In the genomic region with DNA sequence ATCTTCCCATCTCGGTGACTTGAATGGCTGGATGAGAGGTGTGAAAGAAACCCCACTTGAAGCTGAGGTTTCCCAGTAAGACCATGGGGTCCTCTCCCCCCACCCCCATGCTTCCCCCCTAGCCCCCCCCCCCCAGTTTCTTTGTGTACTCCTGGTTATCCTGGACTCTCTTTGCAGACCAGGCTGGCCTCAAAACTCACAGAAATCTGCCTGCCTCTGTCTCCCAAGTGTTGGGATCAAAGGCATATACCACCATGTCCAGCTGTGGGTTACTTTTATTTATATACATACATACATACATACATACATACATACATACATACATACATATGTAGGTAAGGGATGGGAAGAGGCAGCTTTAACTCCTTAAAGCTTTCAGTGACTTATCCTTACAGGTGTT, we compare ENCODE assay signal across 8 mouse cellular contexts. TPM values are rescaled to one million over a fixed set of nuclear protein-coding genes. Genes with fewer than 3 reads are reported as not detected.
DNase-seq lines count a peak whose midpoint lies in the region; ATAC-seq and TF ChIP-seq lines count a peak whose summit lies in the region.

No protein-coding gene starts in this region.

- H3K4me1 ChIP-seq in ES-E14 (ENCODE audit: control insufficient read depth in 2 of 2, insufficient read depth in 2 of 2, low read length in 2 of 2, poor library complexity in 1 of 2) = peaks cover 9 to 25% of the 10 kb centered on the region in 2 experiments
- H3K4me1 ChIP-seq in hindbrain, embryonic 10.5 days (replicated peaks) = peaks cover 81% of the 10 kb centered on the region

- H3K4me3 ChIP-seq in ES-E14 (ENCODE audit: insufficient read depth in 1 of 2, low read depth in 1 of 2, low read length in 2 of 2, poor library complexity in 1 of 2, severe bottlenecking in 1 of 2) (peak overlapping the region; percentile 71 to 87; a peak in 3 of 4 replicates), macrophage (ENCODE audit: inconsistent target) (peak overlapping the region; percentile 49; the same call in 1 of the 2 replicates)
- peak overlapping the region; percentile 93 for H3K4me3 ChIP-seq in hindbrain, embryonic 10.5 days

- H3K27me3 ChIP-seq in hindbrain, embryonic 10.5 days (ENCODE audit: insufficient read depth, poor library complexity, severe bottlenecking) = peaks cover 2% of the 10 kb centered on the region

- DNase-seq in heart, adult 11 months = peak; percentile 93
- no peak for DNase-seq in heart, adult 18-20 months
- no peak for DNase-seq in ES-E14 (ENCODE audit: low read depth, low spot score)
- DNase-seq in hindbrain, embryonic 10.5 days (ENCODE audit: low spot score) = no peak
- no peak for DNase-seq in urinary bladder, adult 2 months (ENCODE audit: low spot score)
- DNase-seq in gastrocnemius, postnatal 10 days = no peak

- peaks cover 24% of the 10 kb centered on the region for H3K36me3 ChIP-seq in ES-E14 (ENCODE audit: control insufficient read depth, insufficient read depth, low read length, poor library complexity, severe bottlenecking)
- peaks cover 40% of the 10 kb centered on the region for H3K36me3 ChIP-seq in hindbrain, embryonic 10.5 days
- peaks cover 17% of the 10 kb centered on the region; the same call in 1 of the 2 replicates for H3K36me3 ChIP-seq in macrophage (ENCODE audit: inconsistent target)

- H3K27ac ChIP-seq in ES-E14 (ENCODE audit: insufficient read depth, low read depth, low read length, poor library complexity, severe bottlenecking) (no peak overlapping the region), macrophage (no peak overlapping the region)
- peak overlapping the region; percentile 100 for H3K27ac ChIP-seq in hindbrain, embryonic 10.5 days

- in situ Hi-C loops in ES-E14 (cut with MboI; ENCODE audit: low sequenced_read_pairs in 2 of 2, unreplicated experiment in 2 of 2) = no loop called here

- H3K79me2 ChIP-seq in macrophage (ENCODE audit: inconsistent target) = peaks cover 27% of the 10 kb centered on the region

- WGBS in hindbrain, embryonic 10.5 days = 74% methylated on average over 1 of the region's 1 CpGs
- 50% methylated on average over 1 of the region's 1 CpGs for WGBS in macrophage (ENCODE audit: missing documents)

- H3K9ac ChIP-seq in ES-E14 (ENCODE audit: insufficient read depth, low read depth, low read length, poor library complexity, severe bottlenecking) = peak overlapping the region; percentile 32; the same call in 1 of the 2 replicates

- ATAC-seq in granulocyte monocyte progenitor cell, adult 5-6 weeks (replicated peaks; ENCODE audit: poor library complexity, severe bottlenecking) = no peak

- no peaks in the 10 kb centered on the region for H3K9me3 ChIP-seq in ES-E14 (ENCODE audit: control insufficient read depth, insufficient read depth, low read depth, low read length)
- H3K9me3 ChIP-seq in hindbrain, embryonic 10.5 days = no peaks in the 10 kb centered on the region

TF ChIP-seq in ES-E14, 5 proteins besides CTCF, POLR2A, EP300 and RAD21:
- TF ChIP-seq CHD2 (IDR thresholded peaks at IDR 0.05; ENCODE audit: low read depth, low read length) (no peak), HCFC1 (IDR thresholded peaks at IDR 0.05; ENCODE audit: borderline replicate concordance, insufficient read depth, low read length) (no peak), ZC3H11A (IDR thresholded peaks at IDR 0.05; ENCODE audit: borderline replicate concordance, low read depth, low read length) (no peak), ZNF384 (IDR thresholded peaks at IDR 0.05; ENCODE audit: low read depth, low read length) (no peak), MAFK (IDR thresholded peaks at IDR 0.05; ENCODE audit: insufficient read depth, low read depth, low read length) (no peak)

RNA-seq across cellular contexts. Expression of gene Cirbp, which starts 3.3 kb away (rescaled TPM):
- total RNA-seq in heart, adult 18-20 months (2021) = 10 to 100 TPM; 46.3 to 54.9 TPM
- 69.6 and 105 TPM in 2 replicates for total RNA-seq in ES-E14 (2012; rRNA removed)
- polyA plus RNA-seq in hindbrain, embryonic 10.5 days (2016; fragmentation: Nextera tagmentation; extraction: Ambion mirVana) = 95.3 and 153 TPM in 2 replicates
- total RNA-seq in macrophage (2018; cell fraction: chromatin; rRNA removed) = 100 to 1,000 TPM in 11 of 26 experiments, 10 to 100 TPM in 15; 17.6 to 198 (median 86.7) TPM
- total RNA-seq in macrophage (2018; cell fraction: cytosol; rRNA removed) = 10 to 100 TPM; 10.1 to 24.5 (median 16.7) TPM
- total RNA-seq in macrophage (2018; cell fraction: nucleus; rRNA removed) = 10 to 100 TPM; 11.8 to 97.1 (median 35.2) TPM
- polyA plus RNA-seq in macrophage (2018) = 17.6 to 31.0 TPM (median 19.0 TPM) in 3 replicates
- 25.3 and 70.7 TPM in 2 replicates for total RNA-seq in granulocyte monocyte progenitor cell, adult 5-6 weeks (2014; fragmentation: Nextera tagmentation)
- total RNA-seq in granulocyte monocyte progenitor cell, adult 5-6 weeks (2017) = 36.8 and 40.7 TPM in 2 replicates
- 249 and 276 TPM in 2 replicates for polyA plus RNA-seq in urinary bladder, adult 2 months (2012; rRNA removed)
- 10 to 100 TPM; 84.3 to 88.4 TPM for total RNA-seq in gastrocnemius, postnatal 10 days (2021)

RNA-seq across cellular contexts. Expression of gene 1600002K03Rik, which starts 3.7 kb away (rescaled TPM):
- 1 to 10 TPM; 4.2 to 5.7 TPM for total RNA-seq in heart, adult 18-20 months (2021)
- total RNA-seq in ES-E14 (2012; rRNA removed) = 25.4 and 31.2 TPM in 2 replicates
- polyA plus RNA-seq in hindbrain, embryonic 10.5 days (2016; fragmentation: Nextera tagmentation; extraction: Ambion mirVana) = 12.9 and 14.4 TPM in 2 replicates
- 1 to 10 TPM in 18 of 26 experiments, not detected in 8; 1.4 to 4.6 (median 2.1) TPM for total RNA-seq in macrophage (2018; cell fraction: chromatin; rRNA removed)
- 10 to 100 TPM; 11.6 to 18.9 (median 13.6) TPM for total RNA-seq in macrophage (2018; cell fraction: cytosol; rRNA removed)
- 1 to 10 TPM in 25 of 26 experiments, not detected in 1; 2.4 to 8.5 (median 4.7) TPM for total RNA-seq in macrophage (2018; cell fraction: nucleus; rRNA removed)
- 4.4 to 19.3 TPM (median 13.3 TPM) in 3 replicates for polyA plus RNA-seq in macrophage (2018)
- total RNA-seq in granulocyte monocyte progenitor cell, adult 5-6 weeks (2014; fragmentation: Nextera tagmentation) = 17.2 and 43.4 TPM in 2 replicates
- total RNA-seq in granulocyte monocyte progenitor cell, adult 5-6 weeks (2017) = 11.2 and 11.5 TPM in 2 replicates
- 18.4 and 21.5 TPM in 2 replicates for polyA plus RNA-seq in urinary bladder, adult 2 months (2012; rRNA removed)
- 1 to 10 TPM; 3.9 to 5.5 TPM for total RNA-seq in gastrocnemius, postnatal 10 days (2021)

RNA-seq across cellular contexts. Expression of gene Efna2, which starts 10.2 kb away (rescaled TPM):
- 1 to 10 TPM in 1 of 2 experiments, under 1 TPM in 1; 0.98 to 1.3 TPM for total RNA-seq in heart, adult 18-20 months (2021)
- 2.7 and 3.4 TPM in 2 replicates for total RNA-seq in ES-E14 (2012; rRNA removed)
- 41.3 and 43.7 TPM in 2 replicates for polyA plus RNA-seq in hindbrain, embryonic 10.5 days (2016; fragmentation: Nextera tagmentation; extraction: Ambion mirVana)
- total RNA-seq in macrophage (2018; cell fraction: chromatin; rRNA removed) = 1 to 10 TPM in 3 of 26 experiments, under 1 TPM in 12, not detected in 11; 0.30 to 1.9 (median 0.43) TPM
- total RNA-seq in macrophage (2018; cell fraction: cytosol; rRNA removed) = 1 to 10 TPM in 3 of 26 experiments, under 1 TPM in 23; 0.09 to 1.6 (median 0.25) TPM
- 1 to 10 TPM in 5 of 26 experiments, under 1 TPM in 15, not detected in 6; 0.20 to 1.7 (median 0.57) TPM for total RNA-seq in macrophage (2018; cell fraction: nucleus; rRNA removed)
- 0.11 to 0.29 TPM (median 0.26 TPM) in 3 replicates for polyA plus RNA-seq in macrophage (2018)
- not detected in 2 replicates for total RNA-seq in granulocyte monocyte progenitor cell, adult 5-6 weeks (2014; fragmentation: Nextera tagmentation)
- 0.05 TPM in 1 of 2 replicates, not detected in the other for total RNA-seq in granulocyte monocyte progenitor cell, adult 5-6 weeks (2017)
- 3.0 and 3.3 TPM in 2 replicates for polyA plus RNA-seq in urinary bladder, adult 2 months (2012; rRNA removed)
- total RNA-seq in gastrocnemius, postnatal 10 days (2021) = 1 to 10 TPM; 1.1 to 1.9 TPM

RNA-seq across cellular contexts. Expression of gene Midn, which starts 21.0 kb away (rescaled TPM):
- 100 to 1,000 TPM; 117 to 125 TPM for total RNA-seq in heart, adult 18-20 months (2021)
- total RNA-seq in ES-E14 (2012; rRNA removed) = 38.3 and 42.6 TPM in 2 replicates
- 22.3 and 24.6 TPM in 2 replicates for polyA plus RNA-seq in hindbrain, embryonic 10.5 days (2016; fragmentation: Nextera tagmentation; extraction: Ambion mirVana)
- total RNA-seq in macrophage (2018; cell fraction: chromatin; rRNA removed) = 100 to 1,000 TPM in 2 of 26 experiments, 10 to 100 TPM in 24; 13.9 to 126 (median 56.5) TPM
- total RNA-seq in macrophage (2018; cell fraction: cytosol; rRNA removed) = 10 to 100 TPM; 20.5 to 44.1 (median 32.8) TPM
- total RNA-seq in macrophage (2018; cell fraction: nucleus; rRNA removed) = 100 to 1,000 TPM in 2 of 26 experiments, 10 to 100 TPM in 24; 20.4 to 111 (median 44.0) TPM
- polyA plus RNA-seq in macrophage (2018) = 16.3 to 36.3 TPM (median 20.3 TPM) in 3 replicates
- total RNA-seq in granulocyte monocyte progenitor cell, adult 5-6 weeks (2014; fragmentation: Nextera tagmentation) = 26.7 and 36.8 TPM in 2 replicates
- total RNA-seq in granulocyte monocyte progenitor cell, adult 5-6 weeks (2017) = 10.0 and 17.4 TPM in 2 replicates
- 21.2 and 30.5 TPM in 2 replicates for polyA plus RNA-seq in urinary bladder, adult 2 months (2012; rRNA removed)
- total RNA-seq in gastrocnemius, postnatal 10 days (2021) = 10 to 100 TPM; 34.3 to 62.7 TPM

RNA-seq across cellular contexts. Expression of gene Cbarp, which starts 28.4 kb away (rescaled TPM):
- 1 to 10 TPM; 2.7 to 3.1 TPM for total RNA-seq in heart, adult 18-20 months (2021)
- total RNA-seq in ES-E14 (2012; rRNA removed) = 20.9 and 41.0 TPM in 2 replicates
- polyA plus RNA-seq in hindbrain, embryonic 10.5 days (2016; fragmentation: Nextera tagmentation; extraction: Ambion mirVana) = 7.1 and 15.0 TPM in 2 replicates
- 10 to 100 TPM in 3 of 26 experiments, 1 to 10 TPM in 22, under 1 TPM in 1; 0.58 to 13.3 (median 5.5) TPM for total RNA-seq in macrophage (2018; cell fraction: chromatin; rRNA removed)
- total RNA-seq in macrophage (2018; cell fraction: cytosol; rRNA removed) = 1 to 10 TPM in 22 of 26 experiments, under 1 TPM in 4; 0.79 to 3.8 (median 1.7) TPM
- 10 to 100 TPM in 3 of 26 experiments, 1 to 10 TPM in 23; 2.2 to 12.1 (median 4.5) TPM for total RNA-seq in macrophage (2018; cell fraction: nucleus; rRNA removed)
- 1.9 to 3.0 TPM (median 2.4 TPM) in 3 replicates for polyA plus RNA-seq in macrophage (2018)
- 0.73 and 5.3 TPM in 2 replicates for total RNA-seq in granulocyte monocyte progenitor cell, adult 5-6 weeks (2014; fragmentation: Nextera tagmentation)
- 0.36 TPM in 1 of 2 replicates, not detected in the other for total RNA-seq in granulocyte monocyte progenitor cell, adult 5-6 weeks (2017)
- 9.2 and 12.2 TPM in 2 replicates for polyA plus RNA-seq in urinary bladder, adult 2 months (2012; rRNA removed)
- 1 to 10 TPM; 2.3 to 3.2 TPM for total RNA-seq in gastrocnemius, postnatal 10 days (2021)
